Mouse (Mus musculus) myocyte (in vitro differentiated cells): ENCODE measurements around the gene Lrrc72.

Source experiments
- CEBPB ChIP-seq: IDR thresholded peaks from 2 replicates; pipeline ENCODE4 v1.6.1; 2011; ENCODE audit warnings: mild to moderate bottlenecking, moderate library complexity; ENCODE audit not compliant: poor library complexity, insufficient read depth, severe bottlenecking
- E2F4 ChIP-seq: IDR thresholded peaks from one replicate; pipeline ENCODE4 v1.6.1; 2011; ENCODE audit warnings: mild to moderate bottlenecking, control low read depth, moderate library complexity; ENCODE audit not compliant: insufficient read depth
- MAX ChIP-seq: IDR thresholded peaks from one replicate; pipeline ENCODE4 v1.6.1; 2011; ENCODE audit warnings: low read depth, mild to moderate bottlenecking, control low read depth
- MYOD1 ChIP-seq, 3 experiments: IDR thresholded peaks; one replicate each; pipeline ENCODE4 v1.6.1; 2011; ENCODE audit warnings: control low read depth in 2 of 3, low read depth in 2 of 3, mild to moderate bottlenecking in 2 of 3, moderate library complexity in 1 of 3; ENCODE audit not compliant: insufficient read length in 2 of 3, control insufficient read depth in 1 of 3
- MYOG ChIP-seq, 3 experiments: IDR thresholded peaks; one replicate each; pipeline ENCODE4 v1.6.1; 2011; ENCODE audit warnings: control low read depth in 2 of 3, low read depth in 2 of 3, mild to moderate bottlenecking in 2 of 3; ENCODE audit not compliant: insufficient read length in 2 of 3, control insufficient read depth in 1 of 3, insufficient read depth in 1 of 3
- POLR2A ChIP-seq: IDR thresholded peaks from one replicate; pipeline ENCODE4 v1.6.1; 2011; ENCODE audit warnings: low read depth, mild to moderate bottlenecking, control low read depth, moderate library complexity; ENCODE audit not compliant: insufficient read length
- POLR2AphosphoS2 ChIP-seq: IDR thresholded peaks from one replicate; pipeline ENCODE4 v1.6.1; 2011; ENCODE audit warnings: low read depth, control low read depth; ENCODE audit not compliant: insufficient read length
- SRF ChIP-seq: IDR thresholded peaks from one replicate; pipeline ENCODE4 v1.6.1; 2011; ENCODE audit warnings: low read depth; ENCODE audit not compliant: control insufficient read depth, insufficient read length

- TF ChIP-seq POLR2A (no peak), MAX (no peak), MYOD1 (IDR thresholded peaks at IDR 0.05; ENCODE audit: control insufficient read depth in 1 of 3, insufficient read length in 2 of 3, low read depth in 2 of 3) (no peak), E2F4 (no peak), POLR2AphosphoS2 (no peak), SRF (no peak), CEBPB (no peak), MYOG (IDR thresholded peaks at IDR 0.05; ENCODE audit: control insufficient read depth in 1 of 3, insufficient read depth in 1 of 3, insufficient read length in 2 of 3, low read depth in 2 of 3) (no peak)
These were observed 28.8 kb downstream of the Lrrc72 start for GRCm38 (mm10) chr12:36224392-36224791.
